Mouse (Mus musculus) neural tube, postnatal 0 days (tissue): Measurements from ENCODE around the gene Mrps14. TPM values are rescaled to one million over a fixed set of nuclear protein-coding genes. Genes with fewer than 3 reads are reported as not detected.

Experiments used
- polyA plus RNA-seq: library from polyadenylated mRNA; unstranded; fragments of >200 nt; fragmentation: Nextera tagmentation; extraction: Ambion mirVana; gene quantifications from 2 replicates; pipeline ENCODE4 v1.2.1, GENCODE M21; 2015

Mrps14 gene
- 146 and 166 TPM in 2 replicates for polyA plus RNA-seq

GRCm38 (mm10) chr1:160194529-160195336 is at the start of gene Mrps14:
Mrps14 (plus strand) TSS chr1:160195215.

DNA sequence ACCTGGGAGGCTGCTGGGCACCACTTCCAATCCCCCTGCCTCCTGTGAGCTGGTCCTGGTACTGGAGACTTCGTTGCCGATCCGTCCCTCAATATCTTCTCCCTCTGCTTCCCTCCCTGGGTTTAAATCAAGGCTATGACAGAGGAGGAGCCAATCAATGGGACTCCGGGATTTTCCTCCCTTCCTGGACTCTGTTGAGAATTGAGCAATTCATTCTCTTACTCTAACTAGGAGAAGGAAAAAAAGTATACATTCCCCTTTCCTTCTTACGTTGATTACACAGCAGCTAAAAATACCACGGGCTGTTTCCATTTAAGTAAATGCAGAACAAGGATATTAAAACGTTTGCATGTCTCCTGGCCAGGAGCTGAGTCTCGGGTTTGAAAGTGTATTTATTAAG is 41.5 kb upstream of the Mrps14 start, which contains the start of gene Tnn:
TSS of gene Tnn (minus strand) at position 101 of the 400 bp plus-strand sequence.

GRCm38 (mm10) chr1:160212703-160213669 is 18.0 kb downstream of the Mrps14 start, which contains the start of gene Cacybp:
Cacybp (minus strand) TSS chr1:160212875.

Other genes with a start within 250 kb of the Mrps14 start
- 2.1 and 4.4 TPM in 2 replicates for gene 4930523C07Rik, start 150.8 kb upstream of the Mrps14 start, polyA plus RNA-seq
- 0.28 and 0.36 TPM in 2 replicates for gene Tnn, start 41.6 kb upstream of the Mrps14 start, polyA plus RNA-seq
- 272 and 277 TPM in 2 replicates for gene Cacybp, start 17.7 kb downstream of the Mrps14 start, polyA plus RNA-seq